Mouse (Mus musculus): ENCODE results near the gene Fbxw13.
A peak's percentile ranks its signal among the peaks of the same experiment; 100 is the strongest.
"Not testable (repeated sequence)": the region's sequence is repeated elsewhere in the genome, so short reads cannot be mapped to it uniquely, and the experiment has no call there.

Fbxw13 gene

GRCm38 (mm10) chr9:109195875-109196274 lies at the start of gene Fbxw13:
Gene Fbxw13 (minus strand): TSS chr9:109195975.
- not testable (repeated sequence) for DNase-seq (ENCODE audit: low spot score in 2 of 2)

- DNase-seq (ENCODE audit: low spot score in 2 of 2): no peak
These were observed 38.9 kb upstream of the Fbxw13 start, which contains the start of gene Fbxw20 for GRCm38 (mm10) chr9:109234654-109235053. Gene Fbxw20 (minus strand): TSS chr9:109234754.

GRCm38 (mm10) chr9:109218449-109218848 lies 22.7 kb upstream of the Fbxw13 start:
- no peak for DNase-seq (ENCODE audit: low spot score in 2 of 2)

- DNase-seq (ENCODE audit: low spot score in 2 of 2): not testable (repeated sequence)
These were observed 5.6 kb upstream of the Fbxw13 start for GRCm38 (mm10) chr9:109201347-109201746.

- peak; percentile 5 to 7 for DNase-seq (ENCODE audit: low spot score in 2 of 2)
These were observed 4.6 kb upstream of the Fbxw13 start for GRCm38 (mm10) chr9:109200349-109200748.

GRCm38 (mm10) chr9:109199353-109199752 lies 3.6 kb upstream of the Fbxw13 start:
- peak; percentile 29 to 39 for DNase-seq (ENCODE audit: low spot score in 2 of 2)

GRCm38 (mm10) chr9:109177208-109177607 lies 18.6 kb downstream of the Fbxw13 start:
- DNase-seq (ENCODE audit: low spot score in 2 of 2): no peak

- DNase-seq (ENCODE audit: low spot score in 2 of 2): no peak
These were observed 19.5 kb downstream of the Fbxw13 start for GRCm38 (mm10) chr9:109176301-109176700.

GRCm38 (mm10) chr9:109167316-109167715 lies 28.5 kb downstream of the Fbxw13 start:
- DNase-seq (ENCODE audit: low spot score in 2 of 2): no peak

GRCm38 (mm10) chr9:109161941-109162340 lies 33.8 kb downstream of the Fbxw13 start, which contains the start of gene Fbxw21:
Gene Fbxw21 (minus strand): TSS chr9:109162041.
- DNase-seq (ENCODE audit: low spot score in 2 of 2): no peak

GRCm38 (mm10) chr9:109140414-109140813 lies 55.4 kb downstream of the Fbxw13 start:
- not testable (repeated sequence) for DNase-seq (ENCODE audit: low spot score in 2 of 2)

GRCm38 (mm10) chr9:109130076-109130475 lies 65.7 kb downstream of the Fbxw13 start:
- no peak for DNase-seq (ENCODE audit: low spot score in 2 of 2)

All from spleen, postnatal 36 days (tissue).